ENCODE assay signal across 8 mouse cellular contexts in the genomic region with DNA sequence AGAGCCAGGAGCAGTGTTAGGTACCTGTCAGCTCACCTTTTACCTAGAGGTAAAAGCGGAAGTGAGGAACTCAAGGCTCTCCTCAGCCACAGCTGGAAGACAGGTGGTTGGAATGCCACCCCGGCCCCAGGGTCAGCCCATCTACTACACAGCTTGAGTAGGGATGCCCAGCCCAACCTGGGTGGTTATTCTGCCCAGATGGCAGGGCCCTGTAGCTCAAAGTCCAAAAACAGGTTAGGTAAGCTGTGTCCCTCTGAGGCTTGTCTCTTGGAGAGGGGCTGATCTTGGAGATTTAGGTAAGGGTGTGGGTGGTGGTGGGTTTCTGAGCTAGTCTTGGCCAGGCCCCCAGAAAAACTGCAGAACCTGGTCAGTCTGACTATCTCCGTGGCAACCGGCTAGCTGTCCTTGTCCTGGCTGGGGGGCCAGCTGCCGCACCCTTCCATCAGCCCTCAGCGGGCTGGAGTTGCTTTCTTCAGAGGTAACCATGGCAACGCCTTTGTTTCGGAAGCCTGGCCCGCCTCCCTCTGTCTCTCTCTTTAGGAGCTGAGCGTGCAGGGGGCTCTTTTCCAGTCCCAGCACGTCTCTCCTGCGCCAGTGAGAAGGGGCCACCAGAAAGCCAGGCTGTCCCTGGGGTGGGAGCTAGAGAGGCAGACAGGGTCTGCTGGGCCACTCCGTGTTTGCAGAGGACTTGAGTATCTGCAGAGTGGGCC. TPM values are rescaled to one million over a fixed set of nuclear protein-coding genes. Genes with fewer than 3 reads are reported as not detected.
DNase-seq lines count a peak whose midpoint lies in the region; ATAC-seq and TF ChIP-seq lines count a peak whose summit lies in the region.

No protein-coding gene starts in this region.

- ATAC-seq in kidney, postnatal 0 days (replicated peaks; ENCODE audit: low FRiP score, low read depth): no peak
- ATAC-seq in hindbrain, embryonic 16.5 days: peak; percentile 25; the same call in 1 of the 2 replicates
- no peak for ATAC-seq in lung, embryonic 16.5 days (ENCODE audit: low read depth)
- no peak for ATAC-seq in erythroblast, adult 5-6 weeks (replicated peaks; ENCODE audit: low FRiP score, poor library complexity, severe bottlenecking)

- no peak overlapping the region for H3K27ac ChIP-seq in kidney, postnatal 0 days
- H3K27ac ChIP-seq in forebrain, embryonic 10.5 days: peak overlapping the region; percentile 86
- H3K27ac ChIP-seq in hindbrain, embryonic 16.5 days (ENCODE audit: low read depth, low read length): peak overlapping the region; percentile 82
- H3K27ac ChIP-seq in lung, embryonic 16.5 days (ENCODE audit: low read length): no peak overlapping the region

- TF ChIP-seq CTCF in kidney, postnatal 0 days (IDR thresholded peaks at IDR 0.05; ENCODE audit: low read depth): no peak

- WGBS in kidney, postnatal 0 days: 11% methylated on average over 13 of the region's 13 CpGs
- 8% methylated on average over 13 of the region's 13 CpGs for WGBS in forebrain, embryonic 10.5 days
- 8% methylated on average over 13 of the region's 13 CpGs for WGBS in hindbrain, embryonic 16.5 days
- 10% methylated on average over 13 of the region's 13 CpGs for WGBS in lung, embryonic 16.5 days

- H3K9ac ChIP-seq in kidney, postnatal 0 days (ENCODE audit: low read depth, low read length): 0 out of 2 replicates have a peak overlapping the region, but pooled peaks have one; percentile 13
- peak overlapping the region; percentile 67 for H3K9ac ChIP-seq in hindbrain, embryonic 16.5 days (ENCODE audit: low read depth, low read length)
- H3K9ac ChIP-seq in lung, embryonic 16.5 days (ENCODE audit: low read length): no peak overlapping the region

- no peak overlapping the region for H3K4me2 ChIP-seq in kidney, postnatal 0 days (ENCODE audit: low read length)
- H3K4me2 ChIP-seq in hindbrain, embryonic 16.5 days (ENCODE audit: low read length): peak overlapping the region; percentile 94
- peak overlapping the region; percentile 15; the same call in 1 of the 2 replicates for H3K4me2 ChIP-seq in lung, embryonic 16.5 days (ENCODE audit: low read depth, low read length)

- no peaks in the 10 kb centered on the region for H3K36me3 ChIP-seq in kidney, postnatal 0 days (ENCODE audit: insufficient read depth, low read length)
- H3K36me3 ChIP-seq in forebrain, embryonic 10.5 days (replicated peaks): no peaks in the 10 kb centered on the region
- H3K36me3 ChIP-seq in hindbrain, embryonic 16.5 days (ENCODE audit: control insufficient read depth, insufficient read depth, low read length): no peaks in the 10 kb centered on the region
- no peaks in the 10 kb centered on the region for H3K36me3 ChIP-seq in lung, embryonic 16.5 days (ENCODE audit: control insufficient read depth, insufficient read depth, low read length)

- H3K27me3 ChIP-seq in kidney, postnatal 0 days (ENCODE audit: insufficient read depth, low read length): no peaks in the 10 kb centered on the region
- no peaks in the 10 kb centered on the region for H3K27me3 ChIP-seq in forebrain, embryonic 10.5 days (ENCODE audit: poor library complexity, severe bottlenecking)
- no peaks in the 10 kb centered on the region for H3K27me3 ChIP-seq in hindbrain, embryonic 16.5 days (replicated peaks; ENCODE audit: control insufficient read depth, insufficient read depth, low read length)
- no peaks in the 10 kb centered on the region for H3K27me3 ChIP-seq in lung, embryonic 16.5 days (ENCODE audit: control insufficient read depth, insufficient read depth, low read depth, low read length)

- H3K9me3 ChIP-seq in kidney, postnatal 0 days (replicated peaks; ENCODE audit: low read length): no peaks in the 10 kb centered on the region
- H3K9me3 ChIP-seq in forebrain, embryonic 10.5 days: no peaks in the 10 kb centered on the region
- no peaks in the 10 kb centered on the region for H3K9me3 ChIP-seq in hindbrain, embryonic 16.5 days (ENCODE audit: control insufficient read depth, low read length)
- no peaks in the 10 kb centered on the region for H3K9me3 ChIP-seq in lung, embryonic 16.5 days (ENCODE audit: control insufficient read depth, low read length)

- peak; percentile 42 for DNase-seq in kidney, postnatal 0 days (ENCODE audit: low spot score)
- no peak for DNase-seq in kidney, postnatal 14 days
- peak; percentile 54 for DNase-seq in adrenal gland, postnatal 14 days
- peak; percentile 73 for DNase-seq in forebrain, embryonic 10.5 days (ENCODE audit: extremely low spot score, low spot score)
- peak; percentile 86 to 89 for DNase-seq in right cerebral cortex, postnatal 10 days (ENCODE audit: low spot score in 2 of 2)

- H3K4me1 ChIP-seq in kidney, postnatal 0 days (replicated peaks; ENCODE audit: insufficient read depth, low read length): peaks cover 20% of the 10 kb centered on the region
- H3K4me1 ChIP-seq in forebrain, embryonic 10.5 days: peaks cover 60% of the 10 kb centered on the region
- H3K4me1 ChIP-seq in hindbrain, embryonic 16.5 days (ENCODE audit: control insufficient read depth, insufficient read depth, low read depth, low read length): peaks cover 36% of the 10 kb centered on the region
- peaks cover 46% of the 10 kb centered on the region for H3K4me1 ChIP-seq in lung, embryonic 16.5 days (replicated peaks; ENCODE audit: control insufficient read depth, insufficient read depth, low read length)

- no peak overlapping the region for H3K4me3 ChIP-seq in kidney, postnatal 0 days (replicated peaks; ENCODE audit: low read depth, low read length)
- H3K4me3 ChIP-seq in forebrain, embryonic 10.5 days: peak overlapping the region; percentile 83
- H3K4me3 ChIP-seq in hindbrain, embryonic 16.5 days (ENCODE audit: low read length): peak overlapping the region; percentile 8
- no peak overlapping the region for H3K4me3 ChIP-seq in lung, embryonic 16.5 days (ENCODE audit: low read length)

RNA-seq across cellular contexts. Expression of a gene that starts 1.5 kb away (rescaled TPM):
- 33.4 and 34.7 TPM in 2 replicates for polyA plus RNA-seq in kidney, postnatal 0 days (2015; fragmentation: Nextera tagmentation; extraction: Ambion mirVana)
- 36.1 and 36.2 TPM in 2 replicates for total RNA-seq in adrenal gland, postnatal 14 days (2021)
- 23.9 and 26.2 TPM in 2 replicates for polyA plus RNA-seq in forebrain, embryonic 10.5 days (2016; fragmentation: Nextera tagmentation; extraction: Ambion mirVana)
- 70.5 and 72.8 TPM in 2 replicates for polyA plus RNA-seq in hindbrain, embryonic 16.5 days (2015; fragmentation: Nextera tagmentation; extraction: Ambion mirVana)
- polyA plus RNA-seq in lung, embryonic 16.5 days (2015; fragmentation: Nextera tagmentation; extraction: Ambion mirVana): 29.9 and 30.3 TPM in 2 replicates
- total RNA-seq in erythroblast, adult 5-6 weeks (2015; ENCODE audit: low replicate concordance): 8.2 and 10.0 TPM in 2 replicates
- total RNA-seq in erythroblast, adult 5-6 weeks (2017; ENCODE audit: low replicate concordance): 9.2 and 15.2 TPM in 2 replicates

RNA-seq across cellular contexts. Expression of a gene that starts 13.4 kb away (rescaled TPM):
- polyA plus RNA-seq in kidney, postnatal 0 days (2015; fragmentation: Nextera tagmentation; extraction: Ambion mirVana): not detected in 2 replicates
- 0.41 TPM in 1 of 2 replicates, not detected in the other for total RNA-seq in adrenal gland, postnatal 14 days (2021)
- polyA plus RNA-seq in forebrain, embryonic 10.5 days (2016; fragmentation: Nextera tagmentation; extraction: Ambion mirVana): 1.1 and 1.3 TPM in 2 replicates
- 2.1 and 2.7 TPM in 2 replicates for polyA plus RNA-seq in hindbrain, embryonic 16.5 days (2015; fragmentation: Nextera tagmentation; extraction: Ambion mirVana)
- polyA plus RNA-seq in lung, embryonic 16.5 days (2015; fragmentation: Nextera tagmentation; extraction: Ambion mirVana): not detected in 2 replicates
- total RNA-seq in erythroblast, adult 5-6 weeks (2015; ENCODE audit: low replicate concordance): not detected in 2 replicates
- total RNA-seq in erythroblast, adult 5-6 weeks (2017; ENCODE audit: low replicate concordance): not detected in 2 replicates

RNA-seq across cellular contexts. Expression of a gene that starts 47.3 kb away (rescaled TPM):
- 18.6 and 19.3 TPM in 2 replicates for polyA plus RNA-seq in kidney, postnatal 0 days (2015; fragmentation: Nextera tagmentation; extraction: Ambion mirVana)
- 14.6 and 17.9 TPM in 2 replicates for total RNA-seq in adrenal gland, postnatal 14 days (2021)
- 34.0 and 35.2 TPM in 2 replicates for polyA plus RNA-seq in forebrain, embryonic 10.5 days (2016; fragmentation: Nextera tagmentation; extraction: Ambion mirVana)
- polyA plus RNA-seq in hindbrain, embryonic 16.5 days (2015; fragmentation: Nextera tagmentation; extraction: Ambion mirVana): 33.1 and 33.2 TPM in 2 replicates
- 26.3 and 27.4 TPM in 2 replicates for polyA plus RNA-seq in lung, embryonic 16.5 days (2015; fragmentation: Nextera tagmentation; extraction: Ambion mirVana)
- not detected in 2 replicates for total RNA-seq in erythroblast, adult 5-6 weeks (2015; ENCODE audit: low replicate concordance)
- 2.8 and 4.9 TPM in 2 replicates for total RNA-seq in erythroblast, adult 5-6 weeks (2017; ENCODE audit: low replicate concordance)

RNA-seq across cellular contexts. Expression of a gene that starts 53.6 kb away (rescaled TPM):
- 170 and 185 TPM in 2 replicates for polyA plus RNA-seq in kidney, postnatal 0 days (2015; fragmentation: Nextera tagmentation; extraction: Ambion mirVana)
- total RNA-seq in adrenal gland, postnatal 14 days (2021): 126 and 130 TPM in 2 replicates
- 271 and 281 TPM in 2 replicates for polyA plus RNA-seq in forebrain, embryonic 10.5 days (2016; fragmentation: Nextera tagmentation; extraction: Ambion mirVana)
- polyA plus RNA-seq in hindbrain, embryonic 16.5 days (2015; fragmentation: Nextera tagmentation; extraction: Ambion mirVana): 193 and 201 TPM in 2 replicates
- polyA plus RNA-seq in lung, embryonic 16.5 days (2015; fragmentation: Nextera tagmentation; extraction: Ambion mirVana): 162 and 173 TPM in 2 replicates
- 13.3 and 28.6 TPM in 2 replicates for total RNA-seq in erythroblast, adult 5-6 weeks (2015; ENCODE audit: low replicate concordance)
- total RNA-seq in erythroblast, adult 5-6 weeks (2017; ENCODE audit: low replicate concordance): 8.5 and 23.9 TPM in 2 replicates

Comparison
In these comparisons a context has a peak if more than half of its experiments do, and no peak if none do; other contexts are left out.
1. H3K27ac ChIP-seq: peak in forebrain, embryonic 10.5 days (single experiment) and hindbrain, embryonic 16.5 days (single experiment); none in kidney, postnatal 0 days (single experiment) and lung, embryonic 16.5 days (single experiment).
2. H3K4me3 ChIP-seq: peak in forebrain, embryonic 10.5 days (single experiment) and hindbrain, embryonic 16.5 days (single experiment); none in kidney, postnatal 0 days (single experiment) and lung, embryonic 16.5 days (single experiment).